Mouse (Mus musculus) neural tube, embryonic 14.5 days (tissue): ENCODE measurements around the gene Foxf1. TPM values are rescaled to one million over a fixed set of nuclear protein-coding genes. Genes with fewer than 3 reads are reported as not detected.
A peak's percentile ranks its signal among the peaks of the same experiment; 100 is the strongest.

ENCODE experiments used
- ATAC-seq: fragments of 200-750 bp; cut with Nextera tagmentation; 2 replicates; pipeline ENCODE4 v1.8.0; 2017; ENCODE audit warnings: low read depth, mild to moderate bottlenecking, moderate TSS enrichment, moderate library complexity
- H3K27ac ChIP-seq: fragments of 300-500 bp; sonication (generic); 2 replicates; pipeline ENCODE4 v1.5.1; 2014; ENCODE audit warnings: low read depth, mild to moderate bottlenecking, control low read depth, low read length, moderate library complexity, mixed read lengths
- H3K27me3 ChIP-seq: fragments of 300-500 bp; sonication (generic); 2 replicates; pipeline ENCODE4 v1.6.1; 2014; ENCODE audit warnings: low read length; ENCODE audit not compliant: control insufficient read depth, insufficient read depth
- H3K36me3 ChIP-seq: fragments of 300-500 bp; sonication (generic); 2 replicates; pipeline ENCODE4 v1.6.1; 2014; ENCODE audit warnings: low read length, mixed read lengths; ENCODE audit not compliant: control insufficient read depth, insufficient read depth
- H3K4me1 ChIP-seq: fragments of 300-500 bp; sonication (generic); 2 replicates; pipeline ENCODE4 v1.6.1; 2014; ENCODE audit warnings: low read length; ENCODE audit not compliant: control insufficient read depth, insufficient read depth
- H3K4me2 ChIP-seq: fragments of 300-500 bp; sonication (generic); 2 replicates; pipeline ENCODE4 v1.6.1; 2014; ENCODE audit warnings: mild to moderate bottlenecking, low read depth, low read length, control low read depth
- H3K4me3 ChIP-seq: fragments of 300-500 bp; sonication (generic); 2 replicates; pipeline ENCODE4 v1.5.1; 2014; ENCODE audit warnings: low read depth, low read length, control low read depth, mixed read lengths
- H3K9ac ChIP-seq: fragments of 300-500 bp; sonication (generic); replicated peaks from 2 replicates; pipeline ENCODE4 v1.6.1; 2014; ENCODE audit warnings: low read depth, mild to moderate bottlenecking, control low read depth, low read length, mixed read lengths
- H3K9me3 ChIP-seq: fragments of 300-500 bp; sonication (generic); 2 replicates; pipeline ENCODE4 v1.6.1; 2016; ENCODE audit warnings: low read length; ENCODE audit not compliant: control insufficient read depth
- WGBS: fragments of 180-500 bp; shearing (Covaris S2); extraction: QIAGEN DNeasy Blood & Tissue Kit; methylation state at CpG from one replicate; pipeline ENCODE4 v1.1.7; 2014; 5-methylcytosine and 5-hydroxymethylcytosine counted together
- polyA plus RNA-seq: library from polyadenylated mRNA; unstranded; fragments of >200 nt; fragmentation: Nextera tagmentation; extraction: Ambion mirVana; gene quantifications from 2 replicates; pipeline ENCODE4 v1.2.1, GENCODE M21; 2014

Foxf1 gene
- polyA plus RNA-seq, 1 experiment from 2014 or later = 0.16 TPM

DNA sequence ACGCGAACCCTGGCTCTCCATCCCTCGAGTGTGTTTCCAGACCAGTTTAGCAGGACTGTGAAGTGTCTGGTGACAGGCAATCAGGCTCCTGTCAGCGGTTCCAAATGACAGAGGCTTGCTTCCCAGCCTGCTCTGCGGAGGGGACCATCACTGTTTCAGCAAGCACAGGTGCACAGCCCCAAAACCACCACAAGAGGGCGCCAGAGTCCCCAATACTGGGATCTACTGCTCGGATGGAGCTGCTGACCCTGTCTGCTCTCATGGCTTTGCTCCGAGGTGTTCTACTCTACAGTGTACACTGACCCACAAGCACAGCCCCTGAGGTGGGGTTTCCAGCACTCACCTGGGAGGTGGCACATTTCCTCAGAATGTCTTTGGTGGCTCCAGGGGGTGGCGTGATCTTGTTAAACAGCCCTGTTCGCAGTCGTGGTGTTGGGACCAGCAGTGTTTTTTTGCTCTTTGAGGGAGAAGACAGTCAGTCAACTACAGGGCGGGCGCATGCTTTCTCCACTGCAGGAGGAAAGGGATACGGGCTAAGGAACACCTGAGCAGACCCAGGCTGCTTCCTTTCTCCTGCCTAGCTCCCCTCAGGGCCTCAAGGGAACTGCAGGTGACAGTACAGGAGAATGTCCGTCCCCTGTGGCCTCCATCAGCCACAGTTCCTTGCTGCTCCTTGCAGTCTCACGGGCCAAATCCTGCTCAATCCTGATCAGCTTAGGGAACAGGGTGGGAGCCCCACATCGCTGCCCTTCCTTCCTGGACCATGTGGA is 20.0 kb downstream of the Foxf1 start:
- Histone ChIP-seq H3K27ac (no peak overlapping the region), H3K27me3 (no peaks in the 10 kb centered on the region), H3K4me2 (no peak overlapping the region), H3K36me3 (peaks cover 23% of the 10 kb centered on the region), H3K9me3 (no peaks in the 10 kb centered on the region), H3K4me1 (0 out of 2 replicates have a peak, but pooled peaks cover 5% of the 10 kb centered on the region), H3K9ac (no peak overlapping the region), H3K4me3 (no peak overlapping the region)
- 52% methylated on average over 17 of the region's 17 CpGs for WGBS
- ATAC-seq = peak; percentile 18; the same call in 1 of the 2 replicates

- peaks cover 3% of the 10 kb centered on the region; the same call in 1 of the 2 replicates for H3K27me3 ChIP-seq
- H3K9me3 ChIP-seq = no peaks in the 10 kb centered on the region
- peak; percentile 93 for ATAC-seq
- 2% methylated on average over 75 of the region's 75 CpGs for WGBS
- 0 out of 2 replicates have a peak, but pooled peaks cover 5% of the 10 kb centered on the region for H3K4me1 ChIP-seq
- H3K36me3 ChIP-seq = 0 out of 2 replicates have a peak, but pooled peaks cover 13% of the 10 kb centered on the region
- H3K9ac ChIP-seq = peak within 1 kb of the TSS; percentile 87
- peak within 1 kb of the TSS; percentile 84 for H3K4me3 ChIP-seq
- peak within 1 kb of the TSS; percentile 84 for H3K4me2 ChIP-seq
- peak within 1 kb of the TSS; percentile 89 for H3K27ac ChIP-seq
These were observed 23.8 kb downstream of the Foxf1 start, which contains the start of gene Mthfsd for GRCm38 (mm10) chr8:121107668-121108656. Gene Mthfsd (minus strand): TSS chr8:121108392.

GRCm38 (mm10) chr8:121108657-121109056 is 24.5 kb downstream of the Foxf1 start:
- 14% methylated on average over 5 of the region's 5 CpGs for WGBS
- Histone ChIP-seq H3K4me3 (peak overlapping the region; percentile 84), H3K4me1 (0 out of 2 replicates have a peak, but pooled peaks cover 5% of the 10 kb centered on the region), H3K9me3 (no peaks in the 10 kb centered on the region), H3K36me3 (0 out of 2 replicates have a peak, but pooled peaks cover 13% of the 10 kb centered on the region), H3K9ac (peak overlapping the region; percentile 87), H3K27me3 (peaks cover 6% of the 10 kb centered on the region), H3K27ac (no peak overlapping the region; the same call in 1 of the 2 replicates), H3K4me2 (peak overlapping the region; percentile 84)
- ATAC-seq = no peak

DNA sequence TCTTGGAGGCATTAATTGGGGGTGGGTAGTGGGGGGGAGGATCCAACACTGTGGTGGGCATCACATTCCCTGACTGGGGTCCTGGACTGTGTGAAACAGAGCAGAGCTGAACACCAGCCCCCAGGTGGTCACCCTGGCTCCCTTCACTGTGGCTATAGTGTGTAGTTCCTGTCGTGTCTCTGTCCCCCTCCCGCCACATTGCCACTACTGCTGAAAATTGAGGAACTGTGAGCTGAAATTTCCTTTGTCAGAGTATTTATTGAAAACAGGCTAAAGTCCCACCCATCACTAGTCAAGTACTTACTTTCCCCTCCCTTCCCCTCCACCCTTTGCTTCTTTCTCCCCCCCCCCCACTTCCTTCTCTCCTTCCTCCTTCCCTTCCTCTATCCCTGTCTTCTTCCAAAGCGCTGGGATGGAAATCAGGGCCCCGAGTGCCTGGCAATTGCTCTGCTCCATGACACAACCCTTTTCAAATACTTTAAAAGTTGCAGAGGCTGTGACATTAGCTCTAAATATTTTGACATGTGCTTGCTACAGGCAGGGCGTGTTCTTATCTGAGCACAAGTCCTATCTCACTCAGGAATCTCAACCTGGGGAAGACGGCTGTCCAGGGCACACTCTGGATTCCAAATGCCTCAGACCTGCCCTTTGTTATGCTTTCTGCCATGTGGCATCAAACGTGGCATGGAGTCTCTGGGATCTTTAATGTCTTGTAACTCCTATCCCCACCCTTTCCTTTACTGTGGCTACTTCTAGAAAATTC is 27.1 kb downstream of the Foxf1 start:
- Histone ChIP-seq H3K27me3 (peaks cover 28% of the 10 kb centered on the region), H3K4me3 (no peak overlapping the region), H3K36me3 (no peaks in the 10 kb centered on the region), H3K4me2 (no peak overlapping the region), H3K27ac (no peak overlapping the region), H3K4me1 (peaks cover 7% of the 10 kb centered on the region; the same call in 1 of the 2 replicates), H3K9me3 (no peaks in the 10 kb centered on the region), H3K9ac (no peak overlapping the region)
- no peak for ATAC-seq
- 54% methylated on average over 7 of the region's 7 CpGs for WGBS

DNA sequence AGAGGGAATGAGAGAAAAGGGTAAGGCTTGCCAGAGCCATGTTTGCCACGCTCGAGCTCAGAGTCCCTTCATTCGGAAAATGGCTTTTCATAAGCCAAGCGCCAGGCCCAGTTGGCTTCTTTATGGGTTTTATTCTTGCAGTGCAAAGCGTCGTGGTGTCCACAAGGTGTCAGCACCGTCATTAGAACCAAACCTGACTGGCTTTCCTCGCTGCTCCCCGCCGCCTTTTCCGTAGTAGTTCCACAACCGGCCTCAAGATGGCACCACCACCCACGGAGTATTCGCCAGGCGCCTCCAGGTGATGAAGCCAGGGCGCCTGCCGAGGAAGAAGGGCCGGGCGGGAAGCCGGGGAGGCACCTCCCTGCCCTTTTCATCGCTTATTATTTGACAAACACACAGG is 29.1 kb downstream of the Foxf1 start:
- Histone ChIP-seq H3K9me3 (no peaks in the 10 kb centered on the region), H3K27ac (no peak overlapping the region), H3K4me3 (no peak overlapping the region), H3K9ac (no peak overlapping the region), H3K36me3 (no peaks in the 10 kb centered on the region), H3K4me1 (peaks cover 4% of the 10 kb centered on the region; the same call in 1 of the 2 replicates), H3K4me2 (no peak overlapping the region), H3K27me3 (peaks cover 44% of the 10 kb centered on the region)
- peak; percentile 30 for ATAC-seq
- 1% methylated on average over 21 of the region's 21 CpGs for WGBS

DNA sequence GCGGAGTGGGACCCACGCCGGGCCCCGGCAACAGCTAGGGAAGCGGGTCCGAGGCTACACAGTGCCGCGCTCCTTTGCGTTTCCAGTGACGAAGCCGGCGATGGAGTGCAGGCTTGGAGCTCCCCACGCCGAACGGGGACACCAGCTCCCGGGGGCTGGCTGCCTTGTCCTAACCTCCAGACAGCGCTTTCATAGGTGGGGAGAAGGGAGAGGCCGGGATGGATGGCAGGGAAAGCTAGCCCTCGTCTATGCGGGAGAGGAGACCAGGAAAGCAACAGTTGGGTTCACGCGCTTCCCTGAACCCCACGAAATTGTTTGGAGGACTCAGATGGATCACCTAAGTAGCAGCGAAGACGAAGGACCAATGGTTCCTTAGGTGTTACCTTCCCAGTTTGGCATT is 30.9 kb downstream of the Foxf1 start:
- no peak overlapping the region for H3K27ac ChIP-seq
- no peaks in the 10 kb centered on the region for H3K36me3 ChIP-seq
- H3K4me1 ChIP-seq = peaks cover 4% of the 10 kb centered on the region; the same call in 1 of the 2 replicates
- no peak overlapping the region for H3K9ac ChIP-seq
- no peaks in the 10 kb centered on the region for H3K9me3 ChIP-seq
- WGBS = 2% methylated on average over 25 of the region's 25 CpGs
- H3K4me2 ChIP-seq = no peak overlapping the region
- H3K4me3 ChIP-seq = no peak overlapping the region; the same call in 1 of the 2 replicates
- ATAC-seq = no peak
- H3K27me3 ChIP-seq = peaks cover 50% of the 10 kb centered on the region

GRCm38 (mm10) chr8:121115948-121116347 is 31.8 kb downstream of the Foxf1 start, which contains the start of gene Foxc2:
Gene Foxc2 (plus strand): TSS chr8:121116171.
- Histone ChIP-seq H3K4me3 (peak within 1 kb of the TSS; percentile 31), H3K27me3 (peaks cover 56% of the 10 kb centered on the region), H3K27ac (no peak within 1 kb of the TSS), H3K9ac (0 out of 2 replicates have a peak within 1 kb of the TSS, but pooled peaks have one; percentile 28), H3K36me3 (no peaks in the 10 kb centered on the region), H3K4me1 (peaks cover 4% of the 10 kb centered on the region; the same call in 1 of the 2 replicates), H3K4me2 (peak within 1 kb of the TSS; percentile 41), H3K9me3 (no peaks in the 10 kb centered on the region)
- no peak for ATAC-seq
- 0% methylated on average over 25 of the region's 25 CpGs for WGBS

GRCm38 (mm10) chr8:121116591-121117185 is 32.5 kb downstream of the Foxf1 start:
- Histone ChIP-seq H3K9me3 (no peaks in the 10 kb centered on the region), H3K36me3 (no peaks in the 10 kb centered on the region), H3K4me2 (peak overlapping the region; percentile 41), H3K4me3 (peak overlapping the region; percentile 31), H3K9ac (no peak overlapping the region), H3K27ac (no peak overlapping the region), H3K27me3 (peaks cover 57% of the 10 kb centered on the region), H3K4me1 (peaks cover 4% of the 10 kb centered on the region; the same call in 1 of the 2 replicates)
- peak; percentile 53; the same call in 1 of the 2 replicates for ATAC-seq
- 1% methylated on average over 49 of the region's 55 CpGs for WGBS
